Mouse (Mus musculus): ENCODE measurements at regions not wholly inside any gene's neighbourhood (a gene's known extent, or its start where the extent isn't known, plus 50 kb on each side); places are given as distances from the start of the nearest gene placed in this dataset.
"Not testable (repeated sequence)": the region's sequence is repeated elsewhere in the genome, so short reads cannot be mapped to it uniquely, and the experiment has no call there.

DNA sequence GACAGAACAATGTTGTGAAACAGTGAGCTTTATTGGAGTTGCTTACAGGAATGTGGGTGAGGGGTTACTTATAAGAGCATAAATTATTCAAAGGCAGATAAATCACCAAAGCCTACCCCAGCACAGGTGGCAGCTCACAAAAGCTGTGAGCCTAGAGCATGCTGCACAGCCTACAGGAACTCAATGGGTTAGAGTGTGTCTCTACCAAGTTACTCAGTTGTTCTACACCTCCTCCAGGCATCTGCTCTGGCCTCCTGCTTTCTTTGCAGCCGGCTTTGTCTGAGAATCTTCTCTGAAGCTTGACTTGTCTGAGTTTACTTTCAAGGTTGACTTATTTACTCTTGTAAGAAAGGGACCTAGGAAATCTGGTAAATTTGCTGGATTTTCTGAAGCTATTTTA is 336.5 kb downstream of the Fscb start:
- ATAC-seq (ENCODE audit: low TSS enrichment) = peak; percentile 89

DNA sequence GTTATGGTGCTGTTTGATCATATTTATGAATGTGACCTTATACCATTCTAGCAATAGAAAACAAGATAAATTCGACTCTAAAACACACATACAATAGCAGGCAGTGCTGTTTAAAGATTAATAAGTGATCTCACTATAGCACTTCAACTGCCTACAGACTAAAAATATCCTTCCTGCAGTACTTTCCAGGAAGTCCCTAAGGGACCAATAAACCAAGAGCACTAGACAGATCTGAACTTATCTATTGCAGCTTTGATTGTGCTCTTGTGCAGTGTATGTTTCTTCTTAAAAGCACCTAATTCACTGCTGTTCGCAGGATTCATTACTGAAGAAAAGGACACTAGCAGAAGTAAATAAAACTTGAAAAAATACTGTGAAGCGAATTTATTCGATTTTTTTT is 358.1 kb downstream of the Fscb start:
- ATAC-seq (ENCODE audit: low TSS enrichment) = no peak

DNA sequence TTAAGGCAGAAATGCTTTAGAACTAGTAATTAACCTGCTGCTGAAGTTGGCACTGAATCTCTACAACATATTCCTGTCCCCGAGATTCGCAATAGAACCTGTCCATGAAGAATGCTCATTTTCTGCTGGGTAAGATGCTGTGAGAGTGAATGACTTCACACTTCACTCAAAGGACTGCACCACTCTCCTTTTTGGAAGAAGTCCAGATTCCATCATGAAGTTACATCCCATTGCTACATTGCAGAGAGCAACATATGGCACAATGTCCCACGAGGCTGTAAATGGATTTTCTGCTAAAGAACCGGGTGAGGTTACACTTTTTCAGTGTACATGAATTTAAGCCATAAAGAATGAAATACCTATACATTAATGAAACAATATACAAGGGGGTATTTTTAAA is 360.0 kb downstream of the Fscb start:
- peak; percentile 77; the same call in 1 of the 2 replicates for ATAC-seq (ENCODE audit: low TSS enrichment)

DNA sequence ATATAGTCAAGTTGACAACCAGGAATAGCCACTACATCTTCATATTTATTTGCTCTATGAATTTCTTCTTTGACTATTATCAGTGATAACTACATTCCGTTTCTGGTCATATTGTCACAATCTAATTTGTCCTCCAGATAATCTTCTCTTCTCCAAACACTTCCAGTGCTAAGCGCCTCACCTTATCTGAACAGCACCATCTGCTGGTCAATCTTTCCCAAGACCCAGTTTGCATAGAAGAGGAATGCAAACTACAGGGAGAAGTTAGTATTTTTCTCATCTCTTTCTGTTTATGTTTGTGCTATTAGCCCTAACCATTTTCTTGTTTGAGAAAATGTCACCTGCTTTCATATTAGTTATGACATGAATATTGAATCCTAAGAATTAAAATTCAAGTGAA is 370.3 kb downstream of the Fscb start:
- 0 out of 2 replicates have a peak, but pooled peaks have one; percentile 65 for ATAC-seq (ENCODE audit: low TSS enrichment)

DNA sequence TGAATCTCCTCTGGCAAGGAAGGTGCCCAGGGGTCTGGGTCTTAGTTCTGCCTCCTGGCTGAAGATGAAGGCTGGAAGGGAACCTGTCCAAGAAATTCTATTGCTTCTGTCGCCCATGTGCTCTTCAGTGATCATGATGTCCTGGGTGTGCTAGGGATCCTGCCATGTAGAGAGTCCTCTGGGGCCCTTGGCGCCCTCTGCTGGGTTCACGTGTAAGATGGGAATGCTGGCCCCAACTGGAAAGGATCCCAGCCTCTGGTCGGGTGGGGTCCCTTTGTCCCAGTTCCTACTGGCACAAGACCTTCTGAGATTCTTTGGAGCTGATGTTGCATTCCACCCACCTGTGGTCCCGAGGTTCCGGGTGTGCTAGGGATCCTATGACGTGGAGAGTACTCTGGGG is 397.7 kb downstream of the Fscb start:
- no peak for ATAC-seq (ENCODE audit: low TSS enrichment)

DNA sequence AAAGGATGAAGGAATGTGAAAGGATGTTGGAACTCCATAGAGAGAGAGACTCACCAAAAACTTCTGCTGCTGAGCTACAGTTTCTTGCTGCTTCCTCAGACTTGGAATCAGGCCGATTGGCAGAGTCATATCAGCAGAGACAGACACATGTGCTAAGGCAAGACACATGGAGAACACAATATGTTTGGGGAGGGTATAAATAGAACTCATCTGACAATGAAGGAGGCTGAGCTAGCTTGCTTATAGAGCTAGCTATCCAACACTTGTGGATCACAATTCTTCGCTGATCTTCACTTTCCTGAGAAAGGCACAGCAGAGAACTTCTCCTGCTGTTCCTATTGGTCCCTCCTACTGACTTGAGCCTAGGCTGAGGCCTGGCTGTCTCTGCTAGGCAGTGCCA is 429.0 kb downstream of the Fscb start:
- ATAC-seq (ENCODE audit: low TSS enrichment) = peak; percentile 82

DNA sequence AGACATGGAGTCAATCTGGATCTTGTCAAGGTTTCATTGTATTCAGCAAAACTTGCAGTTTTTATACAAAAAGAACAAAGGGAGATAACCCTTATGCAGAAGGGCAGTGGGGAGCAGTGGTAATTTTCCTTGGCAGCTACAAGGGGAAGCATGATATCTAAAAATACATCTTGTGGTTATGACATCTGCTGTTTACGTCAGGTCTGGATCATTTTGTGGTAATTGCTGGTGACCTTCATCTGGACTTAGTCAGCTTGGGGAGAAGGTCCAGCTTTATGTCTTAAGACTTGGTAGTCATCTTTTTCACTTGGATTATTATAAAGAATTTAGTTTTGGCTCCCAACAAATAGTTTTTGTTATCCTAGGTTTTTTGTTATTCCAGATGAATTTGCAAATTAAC is 465.9 kb downstream of the Fscb start:
- ATAC-seq (ENCODE audit: low TSS enrichment) = not testable (repeated sequence)
